Mouse (Mus musculus) liver, postnatal 0 days (tissue): ENCODE data around the gene Cdh11.

Experiments used
- CTCF ChIP-seq: sonication (generic); IDR thresholded peaks from 2 replicates; pipeline ENCODE4 v1.5.1; 2016; ENCODE audit warnings: antibody characterized with exemption, low read depth
- EP300 ChIP-seq: IDR thresholded peaks from 2 replicates; pipeline ENCODE4 v1.6.1; 2016; ENCODE audit warnings: antibody characterized with exemption, low read depth, mild to moderate bottlenecking

DNA sequence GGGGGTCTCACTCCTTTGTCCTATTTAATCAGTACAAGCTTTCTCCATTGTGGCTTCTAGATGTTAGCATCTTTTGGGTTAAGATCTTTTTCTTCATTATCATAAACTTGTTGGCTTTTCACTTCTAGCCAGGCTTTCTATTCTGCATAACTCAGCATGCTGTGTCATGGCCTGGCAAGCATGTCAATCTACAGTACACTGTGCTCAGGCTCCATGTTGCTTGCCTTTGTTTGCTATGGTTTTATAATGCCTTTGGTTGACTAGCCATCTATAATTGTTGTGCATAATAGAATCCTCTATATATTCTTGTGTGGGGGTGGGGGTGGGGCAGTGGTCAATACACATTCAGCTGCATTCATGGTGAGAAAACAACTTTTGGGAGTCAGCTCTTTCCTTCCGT lies 51.0 kb downstream of the Cdh11 start:
- no peak for TF ChIP-seq EP300
- TF ChIP-seq CTCF, result no peak
